Mouse (Mus musculus) left cerebral cortex, postnatal 14 days (tissue): ENCODE results near the gene Gm29866. TPM values are rescaled to one million over a fixed set of nuclear protein-coding genes. Genes with fewer than 3 reads are reported as not detected.
"Not testable (repeated sequence)": the region's sequence is repeated elsewhere in the genome, so short reads cannot be mapped to it uniquely, and the experiment has no call there.

ENCODE experiments used
- DNase-seq, 2 experiments: peaks; one replicate each; pipeline ENCODE4 v3.0.0; 2021 to 2022; ENCODE audit warnings: low spot score in 2 of 2, mixed read lengths in 1 of 2
- intact Hi-C: fragments of 180-260 bp; cut with DNase I; formaldehyde crosslinking; loops from one replicate; pipeline ENCODE4 v1.15.1; 2025
- long read RNA-seq, 2 experiments: library from polyadenylated mRNA; stranded (forward); transcript quantifications; one replicate each; pipeline ENCODE4 v2.0.0; 2021
- total RNA-seq, 2 experiments: library from RNA; stranded (reverse); gene quantifications; 2 replicates each; pipeline ENCODE4 v1.2.3; 2021

Gm29866 gene
- total RNA-seq = not detected
- long read RNA-seq, experiment 1 = 0 reads
- long read RNA-seq, experiment 2 = 0 reads

DNA sequence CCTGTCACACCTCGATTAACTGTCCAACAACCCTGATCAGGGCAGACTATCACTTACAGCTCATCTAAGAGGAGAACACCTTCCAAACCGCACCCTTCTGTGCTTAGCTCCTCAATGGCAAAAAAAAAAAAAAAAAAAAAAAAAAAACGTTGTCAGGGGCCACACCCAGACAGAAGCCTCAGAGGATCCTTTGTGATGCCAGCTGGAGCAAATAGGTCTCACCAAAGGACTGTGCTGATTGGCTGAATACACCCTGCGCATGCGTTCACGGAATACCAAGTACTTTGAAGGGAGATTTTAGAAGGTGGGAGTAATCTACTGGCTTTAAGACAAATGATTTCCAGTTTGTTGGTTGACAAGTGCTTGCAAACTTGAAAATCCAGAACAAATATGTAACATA, at the start of gene Gm29866:
Gene Gm29866 (minus strand): TSS at position 101 of the 400 bp plus-strand sequence.
- intact Hi-C loops, DNase-seq: not testable (repeated sequence)

Other genes starting within 250 kb of the Gm29866 start
- gene Gm20909, start 170.9 kb upstream of the Gm29866 start, total RNA-seq = not detected
- gene Gm20865, start 247.9 kb upstream of the Gm29866 start, total RNA-seq = not detected